Mouse (Mus musculus) frontal cortex, adult 2 months (tissue): ENCODE results near the gene Cldn22. TPM values are rescaled to one million over a fixed set of nuclear protein-coding genes. Genes with fewer than 3 reads are reported as not detected.
"Not testable (repeated sequence)": the region's sequence is repeated elsewhere in the genome, so short reads cannot be mapped to it uniquely, and the experiment has no call there.

Experiments
- DNase-seq, 2 experiments: peaks; one replicate each; pipeline ENCODE4 v3.0.0; 2022; ENCODE audit warnings: low spot score in 1 of 2; ENCODE audit errors: extremely low spot score in 1 of 2
- polyA plus RNA-seq: library from polyadenylated mRNA; depleted of rRNA; stranded (reverse); fragments of >200 nt; gene quantifications from 2 replicates; pipeline ENCODE4 v1.2.3, GENCODE M21; 2012; rRNA removed

Gene Cldn22
- polyA plus RNA-seq = 0.18 and 0.46 TPM in 2 replicates

- no peak for DNase-seq
Measured at GRCm38 (mm10) chr8:47824182-47824581, at the start of gene Cldn22. Cldn22 (plus strand) TSS chr8:47824482.

GRCm38 (mm10) chr8:47777415-47777814 is 46.9 kb upstream of the Cldn22 start:
- no peak for DNase-seq

- DNase-seq = no peak
Measured at GRCm38 (mm10) chr8:47779589-47779988, 44.7 kb upstream of the Cldn22 start.

- DNase-seq = no peak
Measured at GRCm38 (mm10) chr8:47781881-47782280, 42.4 kb upstream of the Cldn22 start.

- DNase-seq = peak in 1 of 2 experiments; percentile 18
Measured at GRCm38 (mm10) chr8:47783544-47783943, 40.7 kb upstream of the Cldn22 start.

GRCm38 (mm10) chr8:47783944-47784343 is 40.3 kb upstream of the Cldn22 start:
- peak; percentile 47 to 77 for DNase-seq

GRCm38 (mm10) chr8:47784436-47784835 is 39.8 kb upstream of the Cldn22 start:
- no peak for DNase-seq

- no peak for DNase-seq
Measured at GRCm38 (mm10) chr8:47786323-47786722, 38.0 kb upstream of the Cldn22 start.

- DNase-seq = no peak
Measured at GRCm38 (mm10) chr8:47787705-47788104, 36.6 kb upstream of the Cldn22 start.

GRCm38 (mm10) chr8:47791986-47792385 is 32.3 kb upstream of the Cldn22 start:
- no peak for DNase-seq

GRCm38 (mm10) chr8:47799438-47799837 is 24.8 kb upstream of the Cldn22 start:
- DNase-seq = no peak

- peak in 1 of 2 experiments; percentile 42 for DNase-seq
Measured at GRCm38 (mm10) chr8:47802349-47802748, 21.9 kb upstream of the Cldn22 start.

GRCm38 (mm10) chr8:47804262-47804661 is 20.0 kb upstream of the Cldn22 start:
- no peak for DNase-seq

- no peak for DNase-seq
Measured at GRCm38 (mm10) chr8:47809970-47810665, 14.2 kb upstream of the Cldn22 start.

- no peak for DNase-seq
Measured at GRCm38 (mm10) chr8:47810666-47811015, 13.6 kb upstream of the Cldn22 start.

GRCm38 (mm10) chr8:47811221-47811620 is 13.1 kb upstream of the Cldn22 start:
- no peak for DNase-seq

GRCm38 (mm10) chr8:47819034-47819433 is 5.2 kb upstream of the Cldn22 start:
- no peak for DNase-seq

- no peak for DNase-seq
Measured at GRCm38 (mm10) chr8:47820914-47821772, 3.1 kb upstream of the Cldn22 start.

- DNase-seq = no peak
Measured at GRCm38 (mm10) chr8:47821843-47822242, 2.4 kb upstream of the Cldn22 start, which contains the start of gene Cldn24. Cldn24 (plus strand) TSS chr8:47822143.

- not testable (repeated sequence) for DNase-seq
Measured at GRCm38 (mm10) chr8:47822541-47822940, 1.7 kb upstream of the Cldn22 start.

- no peak for DNase-seq
Measured at GRCm38 (mm10) chr8:47823777-47824176, 505 bp upstream of the Cldn22 start.

GRCm38 (mm10) chr8:47825596-47825995 is 1.3 kb downstream of the Cldn22 start:
- no peak for DNase-seq
